Mouse (Mus musculus) erythroid progenitor cell, adult 5-6 weeks (primary cell): ENCODE results near the gene Aym1. TPM values are rescaled to one million over a fixed set of nuclear protein-coding genes. Genes with fewer than 3 reads are reported as not detected.
"Not testable (repeated sequence)": the region's sequence is repeated elsewhere in the genome, so short reads cannot be mapped to it uniquely, and the experiment has no call there.

Experiments used
- ATAC-seq: replicated peaks from 2 replicates; pipeline ENCODE4 v1.8.0; 2016; ENCODE audit warnings: moderate number of reproducible peaks, mild to moderate bottlenecking, moderate TSS enrichment, inconsistent platforms; ENCODE audit not compliant: poor library complexity, low FRiP score, severe bottlenecking
- total RNA-seq, 2 experiments: library from RNA; stranded (forward) in 1 of 2; stranded (reverse) in 1 of 2; fragments of 150-400 nt in 1 of 2; fragments of 186-747, 209-891 nt in 1 of 2; gene quantifications; 2 replicates each; pipeline versions ENCODE4 v1.2.3 to v1.2.4; 2015 to 2017; ENCODE audit warnings: low replicate concordance in 2 of 2

The Aym1 gene
- total RNA-seq, 2 experiments from 2014 or later, result not detected

DNA sequence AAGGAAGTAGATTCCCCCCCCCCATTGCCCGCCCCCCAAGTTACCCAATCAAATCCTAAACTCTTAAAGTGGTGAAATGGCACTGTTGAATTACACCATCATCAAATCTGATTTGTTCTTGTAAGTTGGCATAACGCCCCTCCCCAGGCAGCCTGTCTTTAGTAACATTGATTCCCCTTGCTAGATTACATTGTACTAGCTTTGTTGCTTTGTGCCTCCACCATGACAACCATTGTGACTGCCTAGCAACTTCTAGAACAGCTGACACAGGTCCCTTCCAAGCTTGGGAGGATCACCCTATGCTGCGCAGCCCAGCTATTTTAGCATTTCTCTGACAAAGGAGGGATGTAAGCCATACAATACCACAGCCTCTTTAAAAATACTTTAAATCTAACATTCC is 5.3 kb upstream of the Aym1 start:
- no peak for ATAC-seq

DNA sequence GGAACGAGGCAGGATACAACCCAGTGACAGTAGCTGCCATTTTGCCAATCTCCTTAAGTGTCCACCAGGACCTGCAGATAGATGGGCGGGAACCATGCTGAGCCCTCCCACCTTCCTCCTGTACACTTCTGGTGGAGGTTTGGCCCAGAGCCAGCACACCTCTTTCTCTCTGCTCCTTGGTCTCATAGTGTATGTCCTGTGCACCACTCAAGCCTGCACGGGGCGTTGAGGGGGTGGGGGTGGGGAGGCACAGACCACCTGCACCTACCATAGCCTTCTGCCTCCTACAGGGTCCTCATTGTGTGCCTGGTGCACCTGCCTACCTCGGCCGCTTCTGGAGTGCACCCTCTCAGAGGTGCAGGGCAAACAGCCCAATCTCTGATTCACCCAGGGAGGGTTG is 4.5 kb upstream of the Aym1 start:
- no peak for ATAC-seq

DNA sequence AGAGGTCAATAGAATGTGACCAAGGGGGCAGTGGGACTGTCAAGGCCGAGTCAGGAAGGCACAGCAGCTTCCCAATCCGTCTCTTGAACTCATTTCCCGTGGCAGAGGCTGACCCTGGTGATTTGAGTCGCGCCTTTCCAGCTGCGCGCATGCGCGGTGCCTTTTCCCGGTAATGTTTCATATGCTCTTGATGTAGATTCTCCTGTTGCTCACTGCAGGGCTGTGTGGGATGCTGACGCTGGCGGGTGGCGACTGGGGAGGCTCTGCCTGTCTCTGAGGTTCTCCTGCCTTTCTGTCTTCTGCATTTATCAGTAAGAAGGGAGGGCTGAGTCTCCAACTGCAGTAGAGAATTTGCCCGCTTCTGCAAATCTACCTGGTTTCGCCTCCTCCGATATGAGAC is 2.8 kb upstream of the Aym1 start:
- no peak for ATAC-seq

DNA sequence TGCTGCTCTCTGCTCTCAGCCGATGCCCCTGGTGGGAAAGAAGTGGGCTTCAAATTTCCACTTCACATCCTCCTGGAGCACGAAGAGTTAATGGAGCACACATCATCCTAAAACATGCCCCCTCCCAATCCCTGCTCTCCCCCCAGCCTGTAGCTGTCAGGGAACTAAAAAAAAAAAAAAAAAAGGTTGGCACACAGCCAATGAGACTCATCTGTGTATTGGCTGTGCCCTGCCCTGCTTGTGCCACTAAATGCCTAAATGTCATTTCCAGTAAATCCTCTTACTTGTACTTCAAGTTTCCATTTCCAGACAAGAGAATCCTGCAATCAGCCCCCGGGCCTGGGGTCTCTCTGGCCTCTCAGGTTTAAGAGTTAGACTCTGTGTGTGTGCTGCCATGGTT is 562 bp downstream of the Aym1 start:
- no peak for ATAC-seq

DNA sequence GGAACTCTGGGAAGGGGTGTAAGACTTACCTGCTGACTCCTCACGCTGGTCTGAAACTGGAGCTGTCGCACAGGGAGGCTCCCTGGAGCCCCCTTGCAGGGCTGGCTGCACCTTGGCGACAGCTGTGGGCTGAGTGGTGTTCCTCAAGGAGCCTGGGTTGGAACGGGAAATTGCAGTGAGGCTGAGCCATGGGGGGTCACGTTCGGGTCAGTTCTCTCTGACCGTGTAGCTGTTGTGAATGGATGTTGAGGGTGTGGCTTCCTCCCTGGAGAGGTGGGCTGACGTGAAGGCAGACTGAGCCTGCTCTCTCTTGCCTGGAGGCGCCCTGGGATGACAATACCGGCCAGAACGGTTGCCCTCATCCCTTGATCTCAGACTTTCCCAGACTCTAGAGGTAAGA is 1.7 kb downstream of the Aym1 start:
- no peak for ATAC-seq

DNA sequence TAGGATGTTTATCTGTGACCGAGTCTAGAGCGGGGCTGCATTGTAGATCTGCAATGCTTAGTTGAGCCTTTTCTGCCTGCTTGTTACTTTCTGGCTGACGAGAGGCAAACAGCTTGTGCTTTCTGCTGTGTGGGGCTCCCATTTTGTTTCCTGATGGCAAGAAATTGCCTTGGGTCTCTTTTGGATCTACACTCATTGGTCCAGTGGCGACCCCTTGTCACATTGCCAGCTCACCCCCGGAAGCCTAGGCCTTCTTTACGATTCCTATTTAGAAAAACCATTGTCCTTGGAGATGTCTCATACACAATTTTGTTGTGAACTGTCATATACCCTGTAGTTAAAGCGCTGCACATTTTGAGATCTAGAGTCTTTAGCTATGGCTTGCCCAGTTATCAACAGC is 4.2 kb downstream of the Aym1 start:
- ATAC-seq, result no peak

DNA sequence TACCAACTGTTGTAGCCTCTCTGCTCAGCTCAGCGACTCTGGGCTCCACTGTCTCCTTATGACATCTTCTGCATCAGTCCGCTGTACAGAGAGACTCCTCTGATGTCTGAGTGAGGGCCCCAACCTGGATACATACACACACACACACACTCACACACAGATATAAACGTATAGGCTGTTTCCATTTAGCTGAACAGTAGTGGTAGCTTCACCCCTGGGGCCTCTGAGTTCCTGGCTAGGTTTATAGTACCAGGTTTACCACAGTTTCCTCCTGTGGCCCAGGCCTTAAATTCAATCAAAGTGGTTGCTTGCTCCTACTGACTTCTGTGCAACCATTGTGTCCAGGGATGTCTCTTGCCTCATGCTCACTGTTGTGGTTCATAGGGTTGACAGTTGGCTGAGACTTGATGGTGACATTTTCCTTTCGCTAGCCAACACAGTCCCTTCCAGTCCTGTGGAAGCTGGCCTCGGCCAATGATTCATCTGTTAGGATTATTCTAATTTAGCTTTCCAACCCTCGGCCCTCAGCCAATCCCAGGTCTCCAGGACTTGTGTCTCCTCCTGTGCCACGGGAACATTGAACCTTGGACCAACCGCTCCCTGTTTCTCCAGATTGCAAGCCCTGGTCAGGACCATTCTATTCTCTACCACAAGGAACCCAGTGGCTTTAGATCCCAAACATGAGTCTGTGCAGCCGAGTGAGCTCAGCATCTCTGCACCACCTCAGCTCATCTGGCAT is 5.3 kb downstream of the Aym1 start:
- no peak for ATAC-seq

DNA sequence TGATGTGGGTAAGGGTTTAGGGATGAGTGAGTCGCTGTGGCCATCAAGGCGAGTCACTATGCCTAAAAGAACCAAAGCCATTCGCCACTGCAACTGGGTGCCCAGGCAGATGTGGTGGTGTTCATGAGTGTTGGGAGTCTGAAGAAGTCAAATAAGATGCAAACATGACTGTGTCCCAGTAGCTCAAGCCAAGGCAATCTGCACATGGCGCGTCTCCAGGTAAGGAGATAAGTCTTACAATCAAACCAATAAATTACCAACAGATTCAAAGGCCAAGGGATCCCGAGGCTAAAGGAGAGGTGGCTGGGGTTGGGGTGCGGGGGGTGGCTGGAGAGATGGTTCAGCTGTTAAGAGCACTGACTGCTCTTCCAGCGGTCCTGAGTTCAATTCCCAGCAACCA is 6.1 kb downstream of the Aym1 start:
- no peak for ATAC-seq

DNA sequence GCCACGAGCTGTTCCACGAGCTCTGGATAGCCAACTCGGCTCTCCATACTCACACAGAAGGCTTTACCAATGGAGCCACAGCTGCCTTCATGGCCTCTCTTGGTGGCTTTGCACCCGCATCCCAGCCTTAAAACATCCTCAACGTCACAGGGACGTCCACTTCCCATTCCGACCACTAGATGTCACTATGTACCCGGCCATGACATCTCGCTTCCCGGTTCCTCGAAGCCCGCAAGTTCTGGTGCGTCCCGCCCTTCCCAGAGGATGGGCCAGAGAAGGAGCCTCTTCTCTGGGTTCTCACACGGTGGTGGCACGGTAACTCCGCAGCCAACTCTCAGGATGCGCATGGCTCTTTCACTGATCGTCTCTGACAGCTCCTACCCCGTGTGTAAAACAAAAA is 8.8 kb downstream of the Aym1 start:
- ATAC-seq, result 0 out of 2 replicates have a peak, but pooled peaks have one; percentile 39

DNA sequence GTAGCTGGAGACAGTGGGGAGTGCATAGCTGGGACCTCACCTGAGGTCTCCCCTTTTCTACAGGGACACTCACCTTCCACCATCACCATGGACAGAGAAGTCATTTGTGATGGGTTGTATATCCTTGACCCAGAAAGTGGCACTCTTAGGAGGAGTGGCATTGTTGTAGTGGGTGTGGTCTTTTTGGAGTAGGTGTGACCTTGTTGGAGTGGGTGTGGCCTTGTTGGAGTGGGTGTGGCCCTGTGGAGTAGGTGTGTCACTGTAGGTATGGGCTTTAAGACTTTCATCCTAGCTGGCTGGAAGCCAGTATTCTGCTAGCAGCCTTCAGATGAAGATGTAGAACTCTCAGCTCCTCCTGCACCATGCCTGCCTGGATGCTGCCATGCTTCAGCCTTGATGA is 10.6 kb downstream of the Aym1 start:
- ATAC-seq, result not testable (repeated sequence)

DNA sequence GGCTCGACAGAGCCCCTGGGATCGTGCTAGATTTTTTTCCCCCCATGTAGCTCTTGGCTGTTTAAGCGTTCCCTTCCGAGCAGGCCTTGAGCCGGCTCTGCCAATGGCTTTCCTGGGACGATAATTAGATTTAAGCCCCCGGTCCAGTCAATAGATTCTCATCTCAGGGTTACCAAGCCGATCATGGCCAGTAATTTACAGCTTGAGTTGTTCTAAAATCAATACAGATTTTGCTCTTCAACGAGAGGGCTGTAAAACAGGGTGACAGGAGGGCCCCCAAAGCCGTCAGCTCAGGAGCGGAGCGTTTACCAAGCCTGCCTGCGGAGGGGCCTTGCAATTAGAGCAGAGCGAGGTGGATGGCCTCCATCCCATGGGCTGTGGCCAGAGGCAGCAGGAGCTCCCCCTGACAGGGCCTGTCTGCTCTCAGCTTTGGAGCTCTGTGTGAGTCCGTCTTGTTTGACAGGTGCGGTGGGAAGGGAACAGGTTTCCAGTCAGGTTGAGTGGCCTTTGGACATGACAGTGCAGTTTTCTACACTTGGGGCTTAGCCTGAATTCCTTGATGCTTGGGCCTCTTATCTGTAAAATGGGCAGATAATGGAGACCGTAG is 12.3 kb downstream of the Aym1 start:
- no peak for ATAC-seq

DNA sequence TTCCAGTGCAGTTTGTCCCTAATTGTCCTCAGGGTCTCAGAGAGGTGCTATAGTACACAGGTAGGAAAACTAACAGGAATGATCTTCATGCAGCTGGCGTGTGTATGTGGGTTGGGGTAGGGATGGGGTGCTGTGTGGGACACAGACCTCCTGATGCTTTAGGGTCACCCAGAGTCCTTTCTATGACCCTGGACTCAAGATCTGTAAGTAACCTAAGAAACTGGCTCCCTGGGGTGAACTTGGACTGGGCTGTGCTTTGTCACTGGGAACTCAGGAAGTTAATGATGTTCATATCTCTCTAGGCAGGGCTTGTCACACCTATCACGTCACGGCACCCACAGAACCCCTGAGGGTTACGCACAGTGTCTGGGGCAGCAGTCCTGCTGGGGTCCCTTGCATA is 15.4 kb downstream of the Aym1 start:
- no peak for ATAC-seq

DNA sequence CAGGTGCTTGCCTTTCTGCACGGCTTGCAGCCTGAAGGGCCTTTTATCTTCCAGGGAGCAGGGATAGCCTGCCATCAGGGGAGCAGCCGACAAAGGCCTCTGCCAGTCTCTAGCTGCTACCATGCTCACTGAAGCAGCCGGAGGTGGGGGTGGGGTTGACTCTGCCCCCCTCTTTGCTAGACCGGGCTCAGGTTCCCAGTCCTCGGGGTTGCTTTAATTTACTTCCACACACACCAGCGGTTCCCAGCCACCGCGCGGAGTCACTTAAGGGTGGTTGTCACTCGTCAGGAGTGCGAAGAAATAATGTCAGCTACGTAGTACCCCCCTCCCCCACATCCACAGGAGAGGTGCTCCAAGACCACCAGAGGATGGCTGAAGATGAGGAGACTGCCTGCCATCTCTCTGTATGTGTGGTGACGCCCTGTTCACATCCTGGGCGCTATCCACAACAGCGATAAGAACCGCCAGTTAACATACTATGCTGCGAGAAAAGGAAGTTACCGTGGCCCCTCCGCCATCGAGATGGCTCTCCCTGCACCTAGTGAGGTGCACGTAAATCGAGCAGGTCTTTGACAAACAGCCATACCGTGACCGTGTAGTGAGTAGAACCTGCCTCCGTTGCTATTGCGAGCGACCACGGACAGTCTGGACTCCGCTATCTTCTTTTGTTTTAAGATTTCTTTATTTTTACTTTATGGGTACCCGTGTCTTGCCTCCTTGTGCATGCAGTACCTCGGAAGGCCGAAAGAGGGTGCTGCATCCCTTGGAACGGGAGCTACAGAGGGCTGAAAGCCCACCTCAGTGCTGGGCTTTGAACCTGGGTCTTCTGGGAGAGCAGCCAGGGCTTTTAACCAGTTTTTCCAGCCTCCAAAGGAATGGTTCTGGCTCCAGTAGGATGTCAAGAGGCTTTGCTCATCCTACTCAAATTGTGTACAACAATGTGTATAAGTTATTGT is 16.2 kb downstream of the Aym1 start:
- no peak for ATAC-seq

DNA sequence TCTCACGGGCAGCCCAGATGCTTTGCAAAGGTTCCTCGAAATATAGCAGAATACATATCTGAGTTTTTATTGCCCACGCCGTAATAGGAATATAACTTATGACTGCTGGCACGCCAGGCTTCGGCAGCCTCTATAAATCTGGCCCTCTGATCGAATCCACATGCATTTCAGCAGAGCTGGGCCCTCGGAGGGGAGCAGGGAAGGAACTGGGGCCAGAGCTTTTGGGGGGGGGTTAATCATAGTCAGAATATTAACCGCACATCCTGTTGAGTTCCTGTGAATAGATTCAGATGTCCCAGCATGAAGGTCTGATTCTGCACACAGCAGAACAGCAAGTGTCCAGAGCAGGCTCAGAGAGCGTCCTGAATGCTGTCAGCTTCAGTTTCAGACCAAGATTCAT is 17.2 kb downstream of the Aym1 start:
- no peak for ATAC-seq

DNA sequence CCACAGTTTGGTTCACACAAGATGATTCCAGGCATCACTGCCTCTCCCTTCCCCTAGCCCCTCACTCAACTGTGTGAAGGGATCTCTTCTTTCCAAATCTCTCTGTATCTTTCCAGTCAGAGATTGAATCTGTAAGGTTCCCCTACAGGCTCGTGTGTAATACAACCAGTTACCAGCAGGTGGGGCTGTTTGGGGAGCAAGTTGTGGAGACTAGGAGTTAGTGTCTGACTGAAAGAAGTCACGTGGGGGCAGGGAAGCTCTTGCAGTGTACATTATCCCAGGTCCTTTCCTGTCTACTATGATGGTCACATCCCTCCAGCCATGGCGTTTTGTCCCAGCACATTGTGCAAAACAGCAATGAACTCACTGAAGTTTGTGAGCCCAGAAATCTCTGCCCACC is 18.7 kb downstream of the Aym1 start:
- no peak for ATAC-seq

DNA sequence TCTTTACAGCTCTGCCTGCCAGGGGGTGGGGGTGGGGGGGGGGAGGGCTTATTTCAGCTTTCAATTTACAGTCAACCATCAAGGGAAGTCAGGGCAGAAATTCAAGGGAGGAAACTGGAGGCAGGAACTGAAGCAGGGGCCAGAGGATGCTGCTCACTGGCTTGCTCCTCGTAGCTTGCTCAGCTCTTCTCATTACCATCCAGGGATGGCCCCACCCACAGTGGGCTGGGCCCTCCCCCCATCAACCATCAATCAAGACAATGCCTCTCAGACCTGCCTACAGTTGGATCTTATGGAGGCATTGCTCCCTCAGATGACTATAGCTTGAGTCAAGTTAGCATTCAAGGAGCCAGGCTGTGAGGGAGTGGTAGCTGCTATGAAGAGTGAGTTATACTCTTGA is 19.2 kb downstream of the Aym1 start:
- no peak for ATAC-seq

DNA sequence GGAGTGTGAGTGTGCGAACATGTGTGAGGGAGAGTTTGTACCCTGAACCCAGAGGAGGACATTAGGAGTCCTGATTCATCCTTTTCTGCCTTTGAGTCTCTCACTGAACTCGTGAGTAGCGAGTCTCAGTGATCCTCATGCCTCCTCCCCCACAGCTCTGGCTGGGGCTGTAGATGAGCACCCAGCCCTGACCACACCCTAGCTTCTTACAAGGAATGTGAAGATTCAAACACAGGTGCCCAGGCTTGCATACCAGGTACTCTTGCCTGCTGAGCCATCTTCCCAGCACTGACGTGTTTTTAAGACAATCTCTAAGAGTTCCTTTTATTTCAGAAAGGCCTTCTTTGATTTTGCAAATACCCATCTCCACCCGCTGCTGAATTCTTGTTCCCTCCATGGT is 22.3 kb downstream of the Aym1 start:
- no peak for ATAC-seq

DNA sequence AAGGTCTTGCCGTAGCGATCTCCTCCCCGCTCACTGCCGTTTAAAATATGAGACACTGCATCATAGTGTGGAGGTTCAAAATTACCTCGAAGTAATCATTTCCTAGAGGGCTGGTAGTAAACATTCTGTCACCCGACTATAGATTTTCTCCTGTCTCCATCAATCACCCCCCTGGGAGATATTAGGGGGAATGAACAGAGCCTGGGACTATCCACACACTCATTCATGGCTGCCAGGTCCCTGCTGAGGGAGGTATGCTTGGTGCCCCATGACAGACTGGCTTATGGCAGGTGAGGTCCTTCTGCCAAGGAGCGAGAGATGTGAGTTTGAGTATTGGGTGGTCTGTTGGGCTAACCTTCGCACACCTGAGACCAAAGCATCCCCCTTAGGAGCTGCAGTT is 23.5 kb downstream of the Aym1 start:
- ATAC-seq, result no peak

DNA sequence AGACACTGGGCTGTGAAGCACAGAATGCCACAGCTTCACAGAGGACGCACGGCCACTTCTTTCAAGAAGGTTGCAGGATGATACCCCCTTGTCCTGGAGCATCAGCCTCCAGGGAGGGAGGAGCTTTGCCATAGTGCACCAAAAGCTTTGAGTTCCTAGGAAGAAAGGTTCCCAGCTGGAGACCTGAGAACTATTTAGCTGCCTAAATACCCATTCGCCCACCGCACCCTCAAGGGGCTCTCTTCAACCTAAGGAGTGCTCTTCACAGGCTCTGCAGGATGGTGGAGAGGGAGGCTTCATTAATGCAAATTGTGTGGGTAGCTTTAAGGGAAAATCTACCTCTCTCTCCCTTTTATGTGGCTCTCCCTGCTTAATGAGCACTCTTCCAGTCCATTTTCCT is 25.5 kb downstream of the Aym1 start:
- no peak for ATAC-seq

DNA sequence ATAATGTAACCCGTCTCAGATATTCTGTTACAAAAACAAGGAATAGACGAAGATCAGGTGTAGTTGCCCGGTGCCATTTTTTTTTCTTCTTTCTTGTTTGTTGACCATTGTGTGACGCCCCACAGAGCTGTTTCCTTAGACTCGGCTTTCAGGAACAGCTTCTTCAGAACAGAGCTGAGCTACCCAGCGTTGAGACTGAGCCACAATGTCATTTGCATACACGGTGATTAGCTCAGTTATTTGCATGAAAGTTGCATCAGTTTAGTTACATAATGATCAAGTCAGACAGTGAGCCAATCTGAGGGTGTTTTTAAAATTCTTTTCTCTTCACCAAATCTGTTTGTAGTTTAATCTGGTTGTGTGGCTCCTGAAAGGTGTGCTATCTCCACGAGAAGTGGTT is 36.7 kb downstream of the Aym1 start:
- no peak for ATAC-seq
